Mouse (Mus musculus) kidney, adult 2 months (tissue): ENCODE measurements at regions not wholly inside any gene's neighbourhood (a gene's known extent, or its start where the extent isn't known, plus 50 kb on each side); places are given as distances from the start of the nearest gene placed in this dataset.

Experiments
- CTCF ChIP-seq: fragments of 200-500 bp; conservative IDR thresholded peaks from 2 replicates; pipeline ENCODE4 v1.5.1; 2011; ENCODE audit warnings: low read depth, mild to moderate bottlenecking, control low read depth, low read length, moderate library complexity, mixed read lengths; ENCODE audit not compliant: insufficient read depth, insufficient read length
- POLR2A ChIP-seq: fragments of 200-500 bp; IDR thresholded peaks from one replicate; pipeline ENCODE4 v1.6.1; 2011; ENCODE audit warnings: low read depth, low read length, control low read depth

DNA sequence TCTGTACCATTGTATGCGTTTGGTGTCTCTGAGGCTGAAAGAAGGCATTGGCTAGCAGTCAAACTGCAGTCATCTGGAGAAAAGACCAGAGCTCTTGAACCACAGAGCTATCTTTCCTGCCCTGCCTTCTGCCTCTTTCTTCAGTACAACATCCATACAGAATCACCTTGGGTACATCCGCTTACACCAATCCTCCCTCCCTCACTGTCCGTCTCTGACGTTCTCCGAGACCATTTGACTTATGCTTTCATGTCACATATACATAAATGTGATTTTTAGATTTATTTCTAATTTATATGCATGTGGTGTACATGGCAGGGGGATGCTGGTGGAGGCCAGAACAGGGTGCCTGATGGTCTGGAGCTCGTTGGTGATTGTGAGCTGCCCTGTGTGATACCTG lies 57.7 kb upstream of the Ube2e1 start:
- TF ChIP-seq CTCF (no peak), POLR2A (no peak)
